Mouse (Mus musculus) liver, embryonic 11.5 days (tissue): ENCODE data around the gene Rpl6. TPM values are rescaled to one million over a fixed set of nuclear protein-coding genes. Genes with fewer than 3 reads are reported as not detected.

Source experiments
- ATAC-seq: fragments of 200-750 bp; cut with Nextera tagmentation; replicated peaks from 2 replicates; pipeline ENCODE4 v1.8.0; 2017; ENCODE audit warnings: moderate number of reproducible peaks, mild to moderate bottlenecking, moderate TSS enrichment, moderate library complexity; ENCODE audit not compliant: low FRiP score
- DNase-seq: peaks from one replicate; pipeline ENCODE4 v3.0.0-alpha.2; 2017; ENCODE audit warnings: low spot score
- H3K27ac ChIP-seq: fragments of 300-500 bp; sonication (generic); 2 replicates; pipeline ENCODE4 v1.5.1; 2014; ENCODE audit warnings: mild to moderate bottlenecking, low read depth, low read length, control low read depth
- H3K27me3 ChIP-seq: fragments of 300-500 bp; sonication (generic); replicated peaks from 2 replicates; pipeline ENCODE4 v1.6.1; 2014; ENCODE audit warnings: low read length, mixed read lengths; ENCODE audit not compliant: control insufficient read depth, insufficient read depth
- H3K36me3 ChIP-seq: fragments of 300-500 bp; sonication (generic); 2 replicates; pipeline ENCODE4 v1.6.1; 2014; ENCODE audit warnings: mild to moderate bottlenecking, low read length, moderate library complexity, mixed read lengths; ENCODE audit not compliant: control insufficient read depth, insufficient read depth
- H3K4me1 ChIP-seq: fragments of 300-500 bp; sonication (generic); replicated peaks from 2 replicates; pipeline ENCODE4 v1.6.1; 2014; ENCODE audit warnings: low read length, mixed read lengths; ENCODE audit not compliant: control insufficient read depth, insufficient read depth
- H3K4me2 ChIP-seq: fragments of 300-500 bp; sonication (generic); 2 replicates; pipeline ENCODE4 v1.6.1; 2014; ENCODE audit warnings: mild to moderate bottlenecking, control low read depth, moderate library complexity
- H3K4me3 ChIP-seq: fragments of 300-500 bp; sonication (generic); 2 replicates; pipeline ENCODE4 v1.5.1; 2014; ENCODE audit warnings: low read depth, low read length, control low read depth
- H3K9ac ChIP-seq: fragments of 300-500 bp; sonication (generic); 2 replicates; pipeline ENCODE4 v1.6.1; 2014; ENCODE audit warnings: low read depth, low read length, control low read depth
- H3K9me3 ChIP-seq: fragments of 300-500 bp; sonication (generic); 2 replicates; pipeline ENCODE4 v1.6.1; 2016; ENCODE audit warnings: low read length, inconsistent platforms, mixed read lengths; ENCODE audit not compliant: control insufficient read depth
- WGBS: fragments of 180-500 bp; shearing (Covaris S2); extraction: QIAGEN DNeasy Blood & Tissue Kit; methylation state at CpG from one replicate; pipeline ENCODE4 v1.1.7; 2014; 5-methylcytosine and 5-hydroxymethylcytosine counted together
- polyA plus RNA-seq: library from polyadenylated mRNA; unstranded; fragments of >200 nt; fragmentation: Nextera tagmentation; extraction: Ambion mirVana; gene quantifications from 2 replicates; pipeline ENCODE4 v1.2.1, GENCODE M21; 2014

Gene Rpl6
- polyA plus RNA-seq, 1 experiment from 2014 or later, result 1,036 TPM

- H3K27ac ChIP-seq, result no peak overlapping the region
- peaks cover 13% of the 10 kb centered on the region for H3K36me3 ChIP-seq
- WGBS, result 82% methylated on average over 4 of the region's 4 CpGs
- H3K9me3 ChIP-seq, result no peaks in the 10 kb centered on the region
- no peaks in the 10 kb centered on the region; the same call in 1 of the 2 replicates for H3K4me1 ChIP-seq
- H3K4me3 ChIP-seq, result no peak overlapping the region
- DNase-seq, result no peak
- H3K9ac ChIP-seq, result no peak overlapping the region
- ATAC-seq, result no peak
- no peaks in the 10 kb centered on the region for H3K27me3 ChIP-seq
- no peak overlapping the region for H3K4me2 ChIP-seq
These were observed 31.4 kb upstream of the Rpl6 start for GRCm38 (mm10) chr5:121172835-121173234.

GRCm38 (mm10) chr5:121179077-121179857 is 25.0 kb upstream of the Rpl6 start:
- Histone ChIP-seq H3K4me3 (no peak overlapping the region), H3K36me3 (peaks cover 4% of the 10 kb centered on the region; the same call in 1 of the 2 replicates), H3K27me3 (no peaks in the 10 kb centered on the region), H3K4me1 (peaks cover 41% of the 10 kb centered on the region), H3K4me2 (no peak overlapping the region), H3K9me3 (no peaks in the 10 kb centered on the region), H3K9ac (no peak overlapping the region), H3K27ac (no peak overlapping the region; the same call in 1 of the 2 replicates)
- no peak for DNase-seq
- WGBS, result 72% methylated on average over 9 of the region's 9 CpGs
- no peak for ATAC-seq

GRCm38 (mm10) chr5:121183269-121183668 is 21.0 kb upstream of the Rpl6 start:
- ATAC-seq (no peak), DNase-seq (no peak)
- WGBS, result 87% methylated on average over 9 of the region's 9 CpGs
- Histone ChIP-seq H3K27me3 (no peaks in the 10 kb centered on the region), H3K4me2 (no peak overlapping the region), H3K9ac (no peak overlapping the region), H3K4me1 (peaks cover 67% of the 10 kb centered on the region), H3K9me3 (no peaks in the 10 kb centered on the region), H3K4me3 (no peak overlapping the region), H3K36me3 (no peaks in the 10 kb centered on the region; the same call in 1 of the 2 replicates), H3K27ac (no peak overlapping the region)

DNA sequence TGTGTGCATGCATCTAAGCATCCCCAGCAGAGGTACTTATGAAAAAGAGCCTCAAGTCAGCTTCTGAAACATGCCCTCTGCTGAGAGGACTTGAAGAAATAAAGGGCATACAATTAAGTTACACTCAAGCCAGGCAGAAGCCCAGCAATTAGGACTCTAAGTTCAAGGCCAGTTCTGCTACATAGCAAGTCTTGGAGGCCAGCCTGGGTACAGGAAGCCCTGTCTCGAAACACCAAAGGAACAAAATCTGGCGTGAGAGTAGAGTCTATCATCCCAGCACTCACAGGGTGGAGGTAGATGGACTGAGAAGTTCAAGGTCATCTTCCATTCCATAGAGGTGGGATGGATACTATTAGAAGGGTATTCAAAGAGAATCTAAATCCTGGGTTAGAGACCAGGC is 19.9 kb upstream of the Rpl6 start:
- ATAC-seq, result no peak
- Histone ChIP-seq H3K9me3 (no peaks in the 10 kb centered on the region), H3K4me1 (peaks cover 64% of the 10 kb centered on the region), H3K4me2 (peak overlapping the region; percentile 46), H3K36me3 (no peaks in the 10 kb centered on the region; the same call in 1 of the 2 replicates), H3K27me3 (no peaks in the 10 kb centered on the region), H3K9ac (0 out of 2 replicates have a peak overlapping the region, but pooled peaks have one; percentile 4), H3K27ac (no peak overlapping the region), H3K4me3 (no peak overlapping the region)
- no peak for DNase-seq
- WGBS, result 71% methylated on average over 2 of the region's 2 CpGs

- 0 out of 2 replicates have a peak overlapping the region, but pooled peaks have one; percentile 11 for H3K4me3 ChIP-seq
- peak overlapping the region; percentile 7 for H3K9ac ChIP-seq
- no peaks in the 10 kb centered on the region for H3K9me3 ChIP-seq
- no peaks in the 10 kb centered on the region; the same call in 1 of the 2 replicates for H3K36me3 ChIP-seq
- ATAC-seq (peak; percentile 60), DNase-seq (no peak)
- H3K27me3 ChIP-seq, result no peaks in the 10 kb centered on the region
- 12% methylated on average over 11 of the region's 11 CpGs for whole genome bisulfite sequencing
- peaks cover 61% of the 10 kb centered on the region for H3K4me1 ChIP-seq
- peak overlapping the region; percentile 75 for H3K27ac ChIP-seq
- H3K4me2 ChIP-seq, result peak overlapping the region; percentile 46
These were observed 19.2 kb upstream of the Rpl6 start for GRCm38 (mm10) chr5:121184945-121185551.

DNA sequence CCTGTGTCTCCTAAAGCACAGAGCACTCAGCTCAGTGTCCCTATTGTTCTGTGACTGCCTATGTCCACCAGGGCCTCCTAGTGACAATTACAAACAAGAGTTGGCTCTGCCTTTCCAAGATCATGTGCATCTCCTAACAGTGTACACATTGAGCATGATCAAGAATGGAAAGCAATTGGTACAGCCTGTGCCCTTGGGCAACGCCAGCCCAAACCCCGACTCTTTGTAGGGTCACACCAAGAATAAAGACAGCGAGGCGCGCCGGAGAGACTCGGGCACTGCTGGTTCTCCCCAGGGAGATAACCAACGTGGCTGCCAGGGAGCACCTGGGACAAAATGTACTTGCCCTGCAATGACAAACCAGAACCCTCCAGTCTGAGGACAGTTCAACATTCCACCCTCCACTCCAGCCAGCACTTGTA is 16.7 kb upstream of the Rpl6 start:
- Histone ChIP-seq H3K4me3 (no peak overlapping the region), H3K9me3 (no peaks in the 10 kb centered on the region), H3K36me3 (no peaks in the 10 kb centered on the region; the same call in 1 of the 2 replicates), H3K27me3 (no peaks in the 10 kb centered on the region), H3K4me1 (peaks cover 49% of the 10 kb centered on the region), H3K27ac (no peak overlapping the region), H3K9ac (no peak overlapping the region), H3K4me2 (peak overlapping the region; percentile 9; the same call in 1 of the 2 replicates)
- 88% methylated on average over 8 of the region's 8 CpGs for WGBS
- DNase-seq (no peak), ATAC-seq (no peak)

GRCm38 (mm10) chr5:121188265-121188664 is 16.0 kb upstream of the Rpl6 start:
- no peaks in the 10 kb centered on the region for H3K9me3 ChIP-seq
- ATAC-seq, result no peak
- peak overlapping the region; percentile 40 for H3K4me2 ChIP-seq
- H3K36me3 ChIP-seq, result no peaks in the 10 kb centered on the region; the same call in 1 of the 2 replicates
- DNase-seq, result no peak
- H3K4me1 ChIP-seq, result peaks cover 48% of the 10 kb centered on the region
- H3K9ac ChIP-seq, result no peak overlapping the region
- no peak overlapping the region for H3K27ac ChIP-seq
- 81% methylated on average over 9 of the region's 9 CpGs for WGBS
- no peaks in the 10 kb centered on the region for H3K27me3 ChIP-seq
- H3K4me3 ChIP-seq, result no peak overlapping the region

DNA sequence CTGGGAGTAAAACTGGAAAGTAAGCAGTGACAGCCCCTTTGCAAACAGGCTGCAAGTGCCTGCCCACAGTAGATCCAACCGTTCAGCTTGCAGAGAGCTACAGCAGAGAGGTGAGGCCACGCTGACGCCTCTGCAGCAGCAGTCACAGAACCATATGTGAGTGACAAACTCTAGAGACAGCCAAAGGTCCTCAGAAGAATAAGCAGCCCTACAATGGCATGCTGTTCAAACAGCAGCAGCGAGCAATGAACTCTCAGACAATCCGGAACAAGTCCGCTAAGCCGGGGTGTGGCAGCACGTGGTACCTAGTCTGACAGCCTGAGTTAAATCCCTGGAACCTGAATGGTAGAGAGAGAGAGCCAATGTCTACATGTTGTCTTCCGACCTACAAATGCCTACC is 15.1 kb upstream of the Rpl6 start:
- Histone ChIP-seq H3K9ac (no peak overlapping the region), H3K27me3 (no peaks in the 10 kb centered on the region), H3K36me3 (no peaks in the 10 kb centered on the region), H3K27ac (no peak overlapping the region), H3K4me1 (peaks cover 43% of the 10 kb centered on the region), H3K4me3 (peak overlapping the region; percentile 26), H3K9me3 (no peaks in the 10 kb centered on the region), H3K4me2 (peak overlapping the region; percentile 40)
- no peak for DNase-seq
- WGBS, result 68% methylated on average over 9 of the region's 9 CpGs
- ATAC-seq, result no peak
